Mouse (Mus musculus): ENCODE results near the gene Serpina3k. TPM values are rescaled to one million over a fixed set of nuclear protein-coding genes. Genes with fewer than 3 reads are reported as not detected.
"Not testable (repeated sequence)": the region's sequence is repeated elsewhere in the genome, so short reads cannot be mapped to it uniquely, and the experiment has no call there.

Gene Serpina3k
- 1 to 10 TPM in 1 of 4 experiments, under 1 TPM in 2, not detected in 1; 0.12 to 4.9 (median 0.29) TPM for total RNA-seq (2022)

DNA sequence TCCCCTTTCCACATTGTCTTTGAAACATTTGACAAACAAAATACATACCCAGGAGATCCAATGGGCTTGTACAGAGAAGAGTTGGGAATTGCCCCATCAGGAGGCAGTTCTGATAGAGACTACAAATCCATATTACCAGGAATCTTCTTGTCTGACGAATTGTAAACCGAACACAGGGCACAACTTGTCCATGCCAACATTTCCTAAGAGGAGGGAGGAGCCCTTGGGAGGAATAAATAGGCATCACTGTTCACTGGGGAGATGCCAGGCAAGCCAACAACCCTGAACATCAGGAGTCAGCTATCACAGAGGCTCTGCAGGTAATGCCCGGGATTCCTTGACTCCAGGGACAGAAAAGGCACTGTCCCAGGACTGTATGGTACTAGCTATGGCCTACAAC lies at the start of gene Serpina3k, which contains the start of gene Serpina3m:
TSS of gene Serpina3k (plus strand) at position 261 of the 400 bp plus-strand sequence.
TSS of gene Serpina3m (plus strand) at position 261 of the 400 bp plus-strand sequence.
- not testable (repeated sequence) for DNase-seq (ENCODE audit: low spot score in 2 of 2)

DNA sequence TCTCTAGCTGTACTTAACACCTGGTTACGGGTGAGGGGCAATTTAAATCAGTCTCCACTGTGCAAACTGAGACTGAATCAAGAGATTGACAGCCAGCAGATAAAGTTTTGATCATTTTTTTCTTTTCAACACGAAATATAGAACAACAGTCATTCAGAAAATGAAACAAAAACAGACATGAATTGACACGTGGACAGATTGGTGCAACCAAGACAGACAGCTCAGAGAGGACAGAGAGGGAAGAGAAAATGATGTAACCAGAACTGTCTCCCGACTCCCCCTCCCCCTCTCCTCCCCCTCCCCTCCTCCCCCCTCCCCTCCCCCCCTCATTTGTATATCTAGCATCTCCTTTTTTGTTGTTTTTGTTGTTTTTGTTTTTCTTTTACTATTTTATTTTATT lies 48.4 kb upstream of the Serpina3k start:
- DNase-seq (ENCODE audit: low spot score in 2 of 2): no peak

DNA sequence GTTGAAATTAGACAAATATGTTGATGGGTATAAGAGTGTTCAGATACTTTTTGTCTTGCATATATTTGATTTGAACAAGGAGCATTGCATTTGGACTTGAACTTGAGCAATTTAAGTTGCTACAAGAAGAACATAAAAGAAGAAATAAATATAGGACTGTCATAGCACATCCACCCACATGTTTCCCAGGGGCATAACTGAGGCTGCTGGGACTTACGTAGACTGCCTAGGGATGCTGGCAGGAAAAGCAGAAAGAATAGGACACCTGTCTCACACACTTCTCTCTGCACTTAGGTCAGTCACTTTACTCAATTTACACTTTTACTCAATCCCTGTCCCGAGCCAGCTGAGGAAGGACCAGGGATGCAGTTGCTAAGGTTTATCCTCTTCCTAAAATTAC lies 44.3 kb upstream of the Serpina3k start:
- no peak for DNase-seq (ENCODE audit: low spot score in 2 of 2)

DNA sequence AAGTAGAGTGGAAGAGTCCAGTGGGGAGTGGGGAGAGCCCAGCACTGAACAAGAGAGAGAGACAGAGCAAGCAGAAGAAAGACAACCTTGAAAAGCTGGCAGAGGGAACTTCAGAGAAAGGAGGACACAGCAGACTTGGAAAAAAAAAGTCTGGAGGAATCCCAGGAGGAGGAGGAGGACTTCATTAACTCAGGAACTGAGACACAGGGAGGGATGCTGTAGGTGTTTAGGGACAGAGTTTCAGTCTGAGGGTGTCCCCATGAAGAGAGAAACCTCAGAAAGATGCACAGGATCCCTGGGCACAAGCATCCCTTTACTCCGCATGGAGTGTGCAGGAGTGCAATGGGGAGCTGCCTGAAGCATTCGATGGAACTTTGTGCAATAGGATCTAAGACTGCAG lies 40.2 kb upstream of the Serpina3k start:
- DNase-seq (ENCODE audit: low spot score in 2 of 2): no peak

DNA sequence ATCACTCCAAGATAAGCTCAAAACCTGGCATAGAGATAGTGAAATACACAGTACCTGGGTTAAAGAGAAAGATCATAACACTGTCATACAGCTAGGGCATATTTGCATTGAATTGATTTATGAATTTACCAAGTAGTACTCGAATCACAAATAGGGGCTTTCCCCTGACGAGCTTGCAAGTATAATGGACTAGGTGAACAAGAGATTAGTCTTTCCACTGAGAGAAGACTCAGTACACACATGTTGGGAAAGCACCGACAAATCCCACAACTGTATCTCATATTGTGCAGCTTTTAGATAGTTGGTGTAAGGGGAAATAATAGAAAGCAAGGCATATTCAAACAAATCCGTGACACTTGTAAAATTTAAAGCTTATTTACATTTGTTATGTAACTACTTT lies 32.3 kb upstream of the Serpina3k start:
- no peak for DNase-seq (ENCODE audit: low spot score in 2 of 2)

DNA sequence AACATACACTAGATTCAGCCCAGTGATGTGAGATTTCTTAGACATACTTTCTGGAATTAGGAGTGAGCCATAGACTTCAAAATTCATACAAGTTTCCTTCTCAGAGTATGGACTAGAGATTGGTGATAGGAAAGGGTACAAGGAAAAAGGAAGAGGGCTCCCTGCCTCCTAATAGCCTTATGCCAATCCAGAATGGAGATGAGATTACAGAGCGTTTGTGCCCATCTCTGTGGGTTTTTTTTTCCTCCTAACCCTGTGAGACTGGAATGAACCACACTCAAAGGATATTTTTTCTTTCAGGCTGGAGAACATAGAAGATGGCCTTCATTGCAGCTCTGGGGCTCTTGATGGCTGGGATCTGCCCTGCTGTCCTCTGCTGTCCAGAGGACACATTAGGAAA lies 24.0 kb upstream of the Serpina3k start, which contains the start of gene Serpina3j:
TSS of gene Serpina3j (plus strand) at position 301 of the 400 bp plus-strand sequence.
- DNase-seq (ENCODE audit: low spot score in 2 of 2): no peak

DNA sequence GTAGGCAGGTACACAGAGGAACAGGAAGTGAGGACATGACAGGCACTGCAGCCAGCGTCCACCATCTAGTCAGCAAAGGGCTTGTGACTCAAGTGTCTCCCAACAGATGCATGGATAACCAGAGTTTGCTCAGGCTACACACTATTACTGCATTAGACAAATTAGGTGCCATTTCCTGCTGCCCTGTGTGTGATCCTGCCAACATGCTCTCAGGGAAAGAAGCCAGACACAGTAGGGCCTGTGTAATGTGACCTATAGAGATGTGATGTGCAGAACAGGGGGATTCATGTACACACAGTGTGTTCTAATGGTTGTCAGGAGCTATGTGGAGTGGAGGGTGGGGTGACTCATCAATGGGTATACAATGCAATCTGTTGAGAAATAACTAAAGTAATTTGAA lies 15.8 kb upstream of the Serpina3k start:
- no peak for DNase-seq (ENCODE audit: low spot score in 2 of 2)

DNA sequence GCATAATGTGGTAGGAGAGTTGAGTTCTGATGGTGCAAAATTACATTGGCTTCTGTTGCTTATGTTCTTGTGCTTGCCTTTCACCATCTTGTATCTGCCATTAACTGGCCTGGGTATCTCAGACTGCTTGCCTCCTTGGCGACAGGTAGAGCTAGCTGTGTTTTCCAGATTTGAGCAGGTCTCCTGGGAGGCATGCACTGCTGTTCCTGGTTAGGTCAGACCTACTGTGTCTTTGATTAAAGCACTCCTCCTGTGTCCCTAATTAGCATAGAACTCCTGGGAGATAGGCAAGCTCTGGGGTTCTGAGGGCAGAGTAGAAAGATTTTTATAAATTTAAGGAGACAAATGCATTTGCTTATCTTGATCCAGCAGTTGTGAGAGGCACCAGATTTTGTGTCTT lies 6.6 kb upstream of the Serpina3k start:
- DNase-seq (ENCODE audit: low spot score in 2 of 2): no peak

DNA sequence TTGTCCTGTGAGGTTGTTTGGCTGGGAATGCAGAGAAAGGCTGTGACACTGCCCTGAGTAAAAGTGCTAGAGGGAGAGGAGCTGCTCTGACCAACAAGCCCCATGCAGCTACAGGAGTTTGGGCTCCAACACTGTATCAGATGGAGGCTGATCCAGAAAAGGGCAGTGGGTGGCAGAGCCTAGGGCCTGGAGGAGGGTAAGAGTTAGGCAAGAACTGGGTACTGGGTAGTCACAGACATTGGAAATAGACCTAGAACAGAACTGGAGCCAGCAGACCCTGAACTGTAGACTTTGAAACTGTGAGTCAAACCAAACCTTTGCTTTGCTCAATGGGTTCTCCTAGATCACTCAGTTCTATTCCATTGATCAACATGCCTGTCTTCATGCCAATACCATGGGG lies 1.4 kb upstream of the Serpina3k start:
- not testable (repeated sequence) for DNase-seq (ENCODE audit: low spot score in 2 of 2)

DNA sequence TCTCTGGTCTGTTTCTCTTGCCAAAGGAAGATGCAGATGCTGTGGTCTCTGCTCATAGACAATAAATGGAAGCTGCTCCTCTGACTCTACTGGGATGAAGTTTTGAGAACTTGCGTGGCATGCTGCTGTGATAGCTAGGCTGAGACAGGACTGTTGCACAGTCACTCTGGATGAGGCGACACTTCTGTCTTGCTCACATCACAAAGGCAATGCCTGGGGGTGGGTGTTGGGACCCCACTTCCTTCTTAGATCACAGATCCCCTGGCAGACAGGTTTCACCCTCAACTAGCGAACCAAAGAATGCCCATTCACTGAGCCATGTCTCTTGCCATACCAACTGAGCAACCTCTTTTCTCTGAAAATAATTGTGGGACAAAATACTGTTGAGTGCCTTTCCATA lies 419 bp downstream of the Serpina3k start:
- no peak for DNase-seq (ENCODE audit: low spot score in 2 of 2)

DNA sequence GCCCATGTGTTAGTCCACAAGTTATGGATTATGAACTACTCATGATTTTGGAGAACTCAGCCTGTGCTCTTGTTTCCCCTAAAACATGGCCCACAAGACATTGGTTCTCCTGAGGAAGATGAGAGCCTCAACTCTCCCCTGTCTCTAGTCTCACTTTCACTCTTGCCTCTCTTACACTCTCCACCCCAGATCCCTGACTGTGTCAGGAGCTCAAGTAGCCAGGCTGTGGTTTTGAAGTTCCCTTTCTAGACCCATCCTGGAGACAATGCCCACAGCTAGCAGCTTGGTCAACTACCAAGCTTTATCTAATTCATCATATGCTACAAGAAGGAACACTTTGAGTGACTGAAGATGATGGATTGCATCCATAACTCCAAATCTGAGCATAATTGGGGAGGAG lies 4.2 kb downstream of the Serpina3k start:
- not testable (repeated sequence) for DNase-seq (ENCODE audit: low spot score in 2 of 2)

DNA sequence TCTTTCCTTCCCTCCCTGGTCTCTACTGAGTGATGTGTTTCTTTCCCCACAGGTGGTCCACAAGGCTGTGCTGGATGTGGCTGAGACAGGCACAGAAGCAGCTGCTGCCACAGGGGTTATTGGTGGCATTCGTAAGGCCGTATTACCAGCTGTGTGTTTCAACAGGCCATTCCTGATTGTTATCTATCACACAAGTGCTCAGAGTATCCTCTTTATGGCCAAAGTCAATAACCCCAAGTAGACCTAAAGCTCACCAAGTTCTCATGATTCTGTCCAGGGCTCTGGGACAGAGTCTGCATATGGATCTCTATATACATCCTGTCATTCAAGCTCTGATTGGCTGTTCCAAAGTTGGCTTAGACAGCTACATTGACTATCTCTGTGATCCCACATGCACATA lies 6.9 kb downstream of the Serpina3k start:
- no peak for DNase-seq (ENCODE audit: low spot score in 2 of 2)

DNA sequence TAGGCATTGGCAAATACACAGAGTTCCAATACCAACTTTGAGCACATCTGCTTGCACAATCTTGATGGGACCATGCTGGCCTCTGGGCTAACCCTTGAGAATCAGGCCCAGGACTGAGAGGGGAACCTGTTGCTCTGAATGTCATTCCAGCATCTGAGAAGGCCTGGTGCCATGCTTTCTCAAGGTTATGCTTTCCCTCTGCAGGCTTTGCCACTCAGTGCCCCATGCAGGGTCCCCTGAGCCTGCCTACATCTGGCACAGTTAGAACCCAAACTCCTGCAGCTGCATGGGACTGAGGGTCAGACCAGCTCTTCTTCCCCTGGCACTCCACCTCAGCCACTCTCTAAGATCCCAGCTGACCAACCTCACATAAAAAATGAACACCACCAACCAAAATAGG lies 7.4 kb downstream of the Serpina3k start:
- no peak for DNase-seq (ENCODE audit: low spot score in 2 of 2)

DNA sequence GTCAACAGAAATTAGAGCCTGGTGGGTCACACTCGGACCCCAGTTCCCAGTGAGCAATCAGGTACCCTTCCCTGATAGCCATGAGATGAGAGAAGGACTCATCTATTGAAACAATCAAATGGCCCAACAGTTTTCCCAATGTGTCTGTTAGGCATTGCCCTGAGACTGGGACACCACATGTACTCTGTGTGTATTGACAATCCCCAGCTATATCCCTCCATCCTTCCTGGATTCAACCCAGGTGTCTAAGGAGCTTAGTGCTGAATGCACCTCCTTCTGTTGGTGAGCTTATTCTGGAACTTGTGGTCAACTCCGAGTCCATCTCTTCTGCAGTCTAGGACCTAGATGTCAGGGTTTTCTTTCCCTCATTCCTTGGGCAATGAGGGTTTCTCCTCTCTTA lies 8.8 kb downstream of the Serpina3k start:
- no peak for DNase-seq (ENCODE audit: low spot score in 2 of 2)

DNA sequence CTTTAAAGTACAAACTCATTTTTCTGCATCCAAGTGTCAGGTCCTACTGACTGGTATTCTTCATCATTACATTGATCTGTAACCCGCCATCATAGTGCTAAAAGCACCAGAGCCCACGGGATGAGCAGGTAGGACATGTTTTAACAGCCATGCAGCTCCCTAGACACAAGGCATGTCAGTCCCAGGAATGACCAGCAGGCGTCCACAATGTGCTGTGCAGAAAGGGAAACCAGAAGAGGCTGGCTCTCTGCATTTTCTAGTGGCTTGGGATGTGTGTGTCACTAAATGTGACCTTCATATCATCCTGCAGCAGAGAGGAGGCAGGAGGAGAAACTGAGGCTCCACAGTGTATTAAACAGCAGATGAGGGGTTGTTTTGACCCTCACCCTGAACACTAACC lies 13.5 kb downstream of the Serpina3k start:
- DNase-seq (ENCODE audit: low spot score in 2 of 2): not testable (repeated sequence)

DNA sequence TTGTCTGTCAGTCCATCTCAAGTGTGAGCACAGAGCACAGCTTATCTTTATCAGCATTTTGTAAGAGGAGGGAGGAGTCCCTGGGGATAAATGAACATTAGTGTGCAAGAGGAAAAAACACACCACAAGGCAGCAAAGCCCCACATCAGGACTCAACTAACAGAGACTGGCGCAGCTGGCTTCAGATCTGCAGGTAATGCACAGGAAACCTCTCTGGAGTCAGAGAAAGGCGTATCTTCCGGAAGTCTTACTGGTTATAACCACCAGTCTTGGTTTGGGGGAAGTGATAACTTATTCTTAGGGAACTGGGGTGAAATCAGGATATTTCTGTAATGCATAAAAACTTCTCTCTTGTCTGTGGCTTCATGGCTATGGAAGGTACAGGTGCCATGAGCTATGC lies 17.7 kb downstream of the Serpina3k start:
- no peak for DNase-seq (ENCODE audit: low spot score in 2 of 2)

DNA sequence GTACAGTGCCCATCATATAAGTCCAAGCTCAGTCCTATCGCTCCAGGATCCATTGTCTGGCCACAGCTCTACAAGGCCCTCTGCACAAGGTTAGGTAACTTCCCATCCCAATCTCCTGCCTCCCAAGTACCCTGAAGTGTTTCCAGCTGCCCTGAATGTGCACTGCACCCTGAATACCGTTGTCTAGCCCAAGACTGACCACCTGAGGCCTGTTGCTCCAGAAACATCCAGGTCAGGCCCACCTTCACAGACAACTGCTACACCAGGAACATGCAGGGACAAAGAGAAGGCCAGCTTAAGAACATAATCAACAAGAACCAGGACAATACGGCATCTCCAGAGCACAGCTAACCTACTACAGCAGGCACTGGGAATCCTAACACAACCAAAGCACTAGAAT lies 31.7 kb downstream of the Serpina3k start:
- no peak for DNase-seq (ENCODE audit: low spot score in 2 of 2)

DNA sequence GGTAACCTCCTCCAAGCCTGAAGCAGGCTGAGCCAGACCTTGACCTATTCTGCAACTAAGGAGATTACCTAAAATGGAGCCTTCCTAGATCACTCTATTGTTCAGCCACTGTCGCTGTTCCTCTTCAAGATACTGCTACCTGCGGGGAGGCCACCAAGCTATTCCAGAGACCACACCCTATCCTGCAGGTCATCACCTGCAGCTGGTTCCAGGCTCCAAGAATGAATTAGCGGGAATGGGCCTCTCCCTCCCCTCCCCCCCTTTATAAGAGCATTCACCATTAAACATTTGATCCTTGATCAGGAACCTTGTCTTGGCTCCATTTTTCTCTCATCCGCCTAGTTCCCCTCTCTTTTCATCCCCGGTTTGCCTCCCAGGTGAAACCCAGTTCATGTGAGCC lies 38.9 kb downstream of the Serpina3k start:
- not testable (repeated sequence) for DNase-seq (ENCODE audit: low spot score in 2 of 2)

DNA sequence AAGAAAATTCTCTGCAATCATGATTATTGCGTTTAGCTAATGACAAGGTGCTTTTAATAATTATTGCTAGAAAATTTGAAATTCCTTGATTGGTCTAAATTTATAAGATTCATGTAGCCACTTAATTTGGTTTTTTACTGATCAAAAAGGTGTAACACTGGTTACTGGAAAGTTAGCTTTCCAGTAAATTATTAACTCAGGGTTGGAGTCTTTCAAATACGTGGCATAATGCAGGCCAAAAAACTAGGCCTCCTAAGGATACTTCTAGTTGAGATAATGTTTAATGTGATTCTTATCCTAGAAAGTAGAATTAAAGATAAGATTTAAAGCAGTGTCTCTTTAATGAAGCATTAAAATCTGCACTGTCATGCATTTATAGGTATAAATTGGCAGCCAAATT lies 40.1 kb downstream of the Serpina3k start:
- not testable (repeated sequence) for DNase-seq (ENCODE audit: low spot score in 2 of 2)

DNA sequence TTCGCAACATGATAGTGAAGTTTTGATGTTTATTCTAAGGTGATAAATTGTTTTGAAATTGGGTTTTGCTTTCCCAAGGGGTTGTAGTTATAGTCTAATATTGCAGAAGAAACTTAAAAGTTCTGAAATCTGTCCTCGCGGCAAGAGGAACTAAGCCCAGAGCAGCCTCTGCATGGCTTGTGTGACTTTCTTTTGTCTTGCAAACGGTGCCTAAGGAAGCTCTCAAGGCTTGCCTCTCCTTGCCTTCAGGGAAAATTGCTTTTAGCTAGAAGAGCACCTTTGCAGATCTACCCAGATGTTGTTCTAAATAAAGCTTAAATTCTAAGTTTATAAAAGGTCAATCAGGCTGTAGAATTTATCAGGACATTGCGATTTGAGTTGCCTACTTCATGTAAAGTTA lies 40.5 kb downstream of the Serpina3k start:
- not testable (repeated sequence) for DNase-seq (ENCODE audit: low spot score in 2 of 2)

DNA sequence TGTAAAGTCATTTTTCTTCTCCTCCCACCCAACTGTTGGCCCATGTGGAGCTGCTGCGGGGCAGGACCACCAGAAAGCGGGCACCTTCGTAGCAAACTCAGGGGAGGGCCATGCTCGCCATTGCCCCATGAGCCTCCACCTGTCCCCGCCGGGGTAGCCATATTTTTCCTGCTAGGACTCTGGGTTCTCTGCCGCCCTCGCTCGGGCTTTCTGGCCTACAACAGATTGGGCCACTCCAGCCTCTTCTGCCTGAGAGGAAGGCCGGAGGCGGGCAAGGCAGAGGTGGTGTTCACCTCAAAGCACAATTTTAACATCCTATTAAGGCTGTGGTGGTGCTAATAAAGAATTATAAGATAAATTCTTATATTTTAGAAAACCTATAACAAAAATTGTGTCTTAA lies 41.6 kb downstream of the Serpina3k start:
- no peak for DNase-seq (ENCODE audit: low spot score in 2 of 2)

DNA sequence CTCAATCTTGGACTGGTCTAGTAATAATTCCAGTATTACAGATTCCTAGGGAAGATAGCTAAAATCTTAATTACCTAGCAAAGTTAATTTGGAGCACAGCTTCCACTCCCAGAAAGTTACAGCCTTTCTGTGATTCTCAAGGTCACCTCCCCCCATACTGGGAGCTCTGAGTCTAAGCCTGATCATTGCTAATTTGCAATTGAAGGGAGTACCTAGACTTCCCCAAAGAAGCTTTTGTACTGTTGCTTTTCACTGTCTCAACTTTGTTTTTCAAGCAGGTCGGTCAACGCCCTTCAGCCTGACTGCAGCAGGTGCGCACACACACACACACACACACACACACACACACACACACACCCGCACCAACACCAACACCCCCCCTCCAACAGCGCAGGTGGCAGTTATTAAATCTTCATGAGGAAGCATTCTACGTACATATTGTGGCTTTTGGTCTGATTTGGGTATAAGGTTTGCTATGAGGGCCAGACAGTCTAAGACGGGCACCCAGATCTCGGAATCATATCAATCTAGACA lies 42.9 kb downstream of the Serpina3k start:
- DNase-seq (ENCODE audit: low spot score in 2 of 2): not testable (repeated sequence)

DNA sequence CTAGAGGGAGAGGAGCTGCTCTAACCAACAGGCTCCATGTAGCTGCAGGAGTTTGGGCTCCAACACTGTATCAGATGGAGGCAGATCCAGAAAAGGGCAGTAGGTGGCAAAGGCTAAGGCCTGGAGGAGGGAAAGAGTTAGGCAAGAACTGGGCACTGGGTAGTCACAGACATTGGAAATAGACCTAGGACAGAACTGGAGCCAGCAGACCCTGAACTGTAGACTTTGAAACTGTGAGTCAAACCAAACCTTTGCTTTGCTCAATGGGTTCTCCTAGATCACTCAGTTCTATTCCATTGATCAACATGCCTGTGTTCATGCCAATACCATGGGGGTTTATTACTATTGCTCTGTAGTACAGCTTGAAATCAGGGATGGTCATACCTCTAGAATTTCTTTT lies 47.7 kb downstream of the Serpina3k start:
- not testable (repeated sequence) for DNase-seq (ENCODE audit: low spot score in 2 of 2)

DNA sequence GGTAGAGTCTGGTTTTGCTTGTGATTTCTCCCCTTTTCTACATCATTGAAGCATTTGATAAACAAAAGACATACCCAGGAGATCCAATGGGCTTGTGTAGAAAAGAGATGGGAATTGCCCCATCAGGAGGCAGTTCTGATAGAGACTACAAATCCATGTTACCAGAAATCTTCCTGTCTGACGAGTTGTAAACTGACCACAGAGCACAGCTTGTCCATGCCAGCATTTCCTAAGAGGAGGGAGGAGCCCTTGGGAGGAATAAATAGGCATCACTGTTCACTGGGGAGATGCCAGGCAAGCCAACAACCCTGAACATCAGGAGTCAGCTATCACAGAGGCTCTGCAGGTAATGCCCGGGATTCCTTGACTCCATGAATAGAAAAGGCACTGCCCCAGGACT lies 48.6 kb downstream of the Serpina3k start:
- DNase-seq (ENCODE audit: low spot score in 2 of 2): not testable (repeated sequence)

All from gastrocnemius, adult 8-10 months (tissue).